Mouse (Mus musculus): ENCODE measurements around the gene Cers5. TPM values are rescaled to one million over a fixed set of nuclear protein-coding genes. Genes with fewer than 3 reads are reported as not detected.

The Cers5 gene
- total RNA-seq, 2 experiments from 2014 or later: 26.4 to 28.1 TPM

DNA sequence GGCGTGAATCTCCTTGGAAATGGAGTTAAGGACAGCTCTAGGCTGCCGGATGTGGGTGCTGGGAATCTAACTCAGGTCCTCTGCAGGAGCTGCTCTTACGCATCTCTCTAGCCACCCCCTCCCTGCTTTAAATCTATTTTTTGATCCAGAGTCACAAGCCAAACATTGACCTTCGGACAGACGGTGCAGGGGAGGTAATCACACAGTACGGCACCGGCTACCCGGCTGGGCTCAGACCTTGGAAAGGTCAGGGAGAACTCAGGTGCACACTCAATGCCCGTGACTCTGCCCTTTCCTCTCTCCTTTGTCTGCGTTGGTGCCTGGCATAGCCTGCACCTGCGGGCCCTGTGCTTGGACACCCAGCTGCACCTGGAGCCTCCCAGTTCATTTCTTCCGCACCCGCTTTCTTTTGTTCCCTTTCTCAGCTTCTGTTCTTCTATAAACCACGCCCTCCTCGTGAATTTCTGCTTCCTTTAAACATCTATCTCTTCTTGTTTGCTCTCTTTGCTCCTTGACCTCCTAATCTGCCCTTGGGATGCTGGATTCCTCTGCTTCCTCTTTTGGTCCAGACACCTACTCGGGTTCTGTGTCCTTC lies 19.6 kb upstream of the Cers5 start:
- intact Hi-C loops (cut with DNase I): no loop called here
- DNase-seq: no peak

DNA sequence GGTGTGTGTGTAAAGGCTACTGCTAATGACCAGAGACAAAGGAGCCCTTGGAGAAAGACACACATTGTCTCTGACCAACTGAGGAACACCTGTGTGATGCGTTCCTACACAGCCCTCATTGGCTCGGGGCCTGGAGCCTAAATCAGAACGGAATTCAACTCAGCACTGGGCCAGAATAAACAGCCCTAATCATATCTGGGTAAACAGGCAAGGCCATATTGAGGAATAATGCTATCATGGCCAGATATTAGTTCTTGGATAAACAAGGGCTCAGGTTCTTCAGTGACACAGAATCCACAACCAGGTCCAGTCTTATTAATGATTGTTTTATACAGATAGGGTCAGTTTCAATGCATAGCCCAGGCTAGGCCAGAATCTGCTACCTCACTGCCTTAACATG lies 18.3 kb upstream of the Cers5 start:
- intact Hi-C loops (cut with DNase I): no loop called here

DNA sequence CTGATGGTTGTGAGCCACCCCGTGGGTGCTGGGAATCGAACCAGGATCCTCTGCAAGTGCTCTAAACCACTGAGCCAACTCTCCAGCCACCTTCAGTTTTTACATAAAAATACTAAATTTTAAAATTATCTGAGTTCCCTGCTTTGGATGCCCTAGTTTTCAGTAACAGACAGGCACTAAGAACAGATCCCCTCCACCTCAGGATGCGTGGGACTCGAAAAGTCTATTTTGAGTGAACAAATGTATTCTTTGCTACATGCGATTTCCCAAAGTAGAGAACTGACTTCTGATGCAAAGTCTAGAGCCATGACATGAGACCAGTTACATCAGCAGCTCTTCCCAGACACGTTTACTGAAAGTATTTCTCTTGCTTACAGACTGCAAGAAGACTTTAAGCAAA lies 17.8 kb upstream of the Cers5 start:
- intact Hi-C loops (cut with DNase I): no loop called here

More for the DNA sequence above, 18.3 kb upstream of the Cers5 start:
- DNase-seq: no peak

DNA sequence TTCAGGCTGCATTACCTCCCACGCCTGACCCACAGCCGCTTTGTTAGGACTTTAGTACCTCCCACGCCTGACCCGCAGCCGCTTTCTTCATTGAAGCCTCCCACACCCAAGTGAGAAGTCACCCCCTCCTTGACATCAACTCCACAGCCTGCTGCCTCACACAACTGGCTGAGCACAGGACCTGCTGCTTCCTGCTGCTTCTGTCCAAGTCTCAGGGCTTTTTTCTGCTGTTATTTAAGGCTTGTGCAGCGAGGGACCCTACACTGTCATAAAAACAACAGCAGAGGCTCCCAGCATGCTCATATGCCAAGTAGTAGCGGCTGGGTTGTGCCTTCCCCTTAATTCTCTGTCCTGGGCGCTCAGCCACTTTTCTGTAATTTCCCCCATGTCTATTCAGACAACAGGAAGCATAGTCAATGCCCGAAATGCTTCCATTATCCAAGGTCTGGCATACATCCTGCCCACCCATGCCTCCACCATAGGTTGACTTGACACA lies 15.0 kb upstream of the Cers5 start:
- peak; percentile 31 to 42 for DNase-seq

More for the DNA sequence above, 17.8 kb upstream of the Cers5 start:
- no peak for DNase-seq

DNA sequence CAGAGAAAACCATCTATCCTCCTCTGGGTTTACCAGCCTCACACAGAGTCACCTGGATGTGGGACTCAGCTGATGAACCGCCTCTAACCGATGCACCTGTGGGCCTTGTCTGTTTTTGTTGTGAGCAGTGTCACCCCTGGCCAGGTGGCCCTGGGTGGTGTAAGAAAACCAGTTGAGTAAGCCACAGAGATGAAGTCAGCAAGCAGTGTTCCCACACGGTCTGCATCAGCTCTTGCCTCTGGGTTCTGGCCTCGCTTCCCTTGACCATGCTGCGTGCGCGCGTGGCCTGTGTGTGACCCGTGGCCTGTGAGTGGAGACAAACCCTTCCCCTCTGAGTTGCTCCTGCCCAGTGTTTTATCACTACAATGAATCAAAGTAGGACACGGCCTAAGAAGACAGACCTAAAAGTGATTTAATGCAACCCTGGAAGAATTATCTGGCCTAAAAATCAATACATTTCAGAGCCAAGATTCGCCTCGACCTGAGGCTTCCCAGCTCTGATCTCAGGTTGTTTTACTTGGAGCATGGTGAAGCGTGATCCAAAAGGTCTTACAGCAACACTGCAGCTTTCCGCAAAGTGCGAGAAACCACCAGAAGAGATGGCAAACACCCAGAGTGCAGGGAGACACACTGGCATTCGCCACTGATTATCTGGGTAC lies 6.1 kb upstream of the Cers5 start:
- DNase-seq: no peak
- intact Hi-C loops (cut with DNase I): loop anchor here (2.0 to 10.0 kb wide), 4 partner anchors 37 to 284 kb away; no protein-coding TSS in a partner anchor

More for the DNA sequence above, 15.0 kb upstream of the Cers5 start:
- intact Hi-C loops (cut with DNase I): no loop called here

DNA sequence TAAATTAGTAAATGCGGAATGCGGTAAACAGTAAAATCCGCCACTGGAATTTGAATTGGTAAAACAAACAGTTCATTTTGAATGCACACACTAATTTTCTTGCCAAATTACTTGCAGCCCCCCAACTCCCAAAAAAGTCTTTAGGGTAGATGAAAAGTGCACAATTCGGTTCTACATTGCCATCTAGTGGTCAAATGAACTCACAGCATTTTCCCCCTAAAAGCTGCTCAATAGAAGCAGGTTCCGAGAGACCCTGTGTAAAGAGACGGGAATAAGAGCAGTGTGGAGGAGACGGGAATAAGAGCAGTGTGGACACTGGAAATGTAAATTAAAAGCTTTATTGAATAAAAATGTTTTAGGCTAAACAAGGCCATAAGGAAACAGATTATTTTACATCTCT lies 5.5 kb upstream of the Cers5 start:
- peak; percentile 40 to 61 for DNase-seq
- intact Hi-C loops (cut with DNase I): loop anchor here (2.0 to 10.0 kb wide), 4 partner anchors 36 to 283 kb away; no protein-coding TSS in a partner anchor

DNA sequence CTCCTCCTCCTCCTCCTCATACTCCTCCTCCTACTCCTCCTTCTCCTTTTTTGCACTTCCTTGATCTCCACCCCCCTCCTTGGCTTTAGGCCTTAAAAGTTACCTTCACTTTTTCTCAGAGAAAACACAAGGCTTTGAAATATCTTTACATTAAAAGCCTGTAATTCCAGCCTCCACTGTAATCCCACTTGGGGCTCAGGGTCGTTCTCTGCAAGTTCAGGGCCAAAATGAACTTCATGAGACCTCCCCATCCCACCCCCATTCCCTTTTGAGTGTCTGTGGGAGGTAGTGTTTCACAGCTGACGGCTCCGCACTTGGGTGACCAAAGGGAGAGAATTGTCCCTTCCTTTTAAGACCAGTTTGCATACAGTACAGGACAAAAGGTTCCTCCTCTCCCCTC lies 240 bp upstream of the Cers5 start:
- DNase-seq: no peak
- intact Hi-C loops (cut with DNase I): loop anchor here (1.0 to 10.0 kb wide), 2 partner anchors 48 to 278 kb away; partner anchors contain the start of gene Cox14

DNA sequence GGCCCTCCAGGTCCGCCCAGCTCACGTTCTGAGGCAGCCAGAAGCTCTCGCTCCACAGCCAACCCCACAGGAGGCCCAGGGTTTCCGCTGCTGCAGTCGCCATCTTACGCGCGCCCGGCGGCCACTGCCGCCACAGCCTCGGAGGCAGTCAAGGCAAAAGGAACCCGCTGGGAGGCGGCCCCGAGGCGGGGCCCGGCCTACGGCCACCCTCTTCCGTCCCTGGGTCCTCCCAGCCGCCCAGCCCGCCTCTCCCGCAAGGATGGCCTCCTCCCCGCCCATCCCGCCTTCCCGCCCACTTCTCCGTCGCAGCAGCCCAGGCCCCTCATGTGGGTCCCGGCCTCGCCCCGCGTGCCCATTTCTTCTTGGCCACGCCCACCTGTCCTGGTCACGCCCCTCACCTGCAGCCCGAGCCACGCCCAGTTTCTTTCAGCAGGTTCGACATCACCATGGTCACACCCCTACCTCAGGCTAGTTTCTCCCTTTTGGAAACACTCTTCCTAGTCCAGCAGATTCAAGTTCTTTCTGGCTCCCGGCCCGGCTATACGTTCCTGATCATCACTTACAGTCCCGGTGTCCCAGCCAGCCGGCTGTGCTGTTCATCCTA lies 306 bp downstream of the Cers5 start:
- intact Hi-C loops (cut with DNase I): loop anchor here (1.0 to 10.0 kb wide), 2 partner anchors 47 to 278 kb away; partner anchors contain the start of gene Cox14
- DNase-seq: peak; percentile 89 to 91

DNA sequence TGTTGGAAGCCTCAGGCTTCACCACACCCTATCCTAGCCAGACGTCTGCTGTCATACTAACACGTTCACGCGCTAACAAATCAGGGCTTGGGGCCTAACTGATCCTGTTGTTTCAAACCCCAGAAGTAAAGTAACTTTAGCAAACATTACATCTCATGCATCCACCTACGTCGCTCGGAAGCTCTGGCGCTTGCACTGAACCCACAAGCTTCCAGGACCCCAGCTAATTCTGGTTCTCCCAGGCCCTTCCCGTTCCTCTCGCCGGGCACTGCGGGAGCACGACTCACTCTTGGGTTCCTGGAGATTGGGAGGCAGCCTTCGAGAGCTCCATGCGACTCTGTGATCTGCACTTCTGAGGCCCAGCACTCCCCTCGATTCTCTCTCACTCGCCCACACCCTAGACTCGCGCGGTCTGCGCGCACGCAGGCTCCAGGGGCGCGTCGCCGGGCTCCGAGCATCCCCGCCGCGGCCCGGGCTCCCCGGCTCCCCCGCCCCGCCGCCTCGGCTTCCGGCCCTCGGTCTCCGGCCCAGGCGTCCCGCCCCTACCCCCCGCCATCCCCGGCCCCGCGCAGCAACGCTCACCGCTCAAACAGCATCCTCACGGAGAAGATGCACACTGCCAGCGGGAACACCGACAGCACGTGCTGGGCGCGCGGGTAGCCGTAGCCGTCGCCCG lies 946 bp downstream of the Cers5 start:
- DNase-seq: peak; percentile 48 to 64
- intact Hi-C loops (cut with DNase I): loop anchor here (1.0 to 10.0 kb wide), 2 partner anchors 46 to 277 kb away; partner anchors contain the start of gene Cox14

DNA sequence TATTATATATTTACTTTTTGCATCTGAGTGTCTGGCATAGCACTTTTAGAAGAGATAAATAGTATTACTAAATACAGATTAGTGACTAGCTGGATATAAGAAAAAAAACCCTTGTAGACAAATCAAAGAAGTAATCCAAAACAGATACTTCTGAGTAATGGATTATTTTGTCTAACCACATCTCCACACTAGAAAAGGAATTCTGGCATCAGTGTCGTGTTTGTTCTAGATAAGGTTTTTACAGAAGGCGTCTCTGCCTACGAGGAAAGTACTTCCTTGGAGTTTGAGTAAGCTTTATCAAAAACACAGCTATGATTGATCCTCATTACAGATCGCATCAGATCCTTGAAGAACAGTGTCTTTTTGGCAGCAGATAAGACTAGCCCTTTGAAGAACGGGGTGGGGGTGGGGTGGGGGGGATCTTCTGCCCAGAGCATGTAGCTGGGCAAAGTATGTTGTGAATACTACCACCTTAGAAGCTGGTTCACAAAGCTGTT lies 1.6 kb downstream of the Cers5 start:
- intact Hi-C loops (cut with DNase I): loop anchor here (10.0 kb wide), 1 partner anchor 276 kb away; no protein-coding TSS in a partner anchor

DNA sequence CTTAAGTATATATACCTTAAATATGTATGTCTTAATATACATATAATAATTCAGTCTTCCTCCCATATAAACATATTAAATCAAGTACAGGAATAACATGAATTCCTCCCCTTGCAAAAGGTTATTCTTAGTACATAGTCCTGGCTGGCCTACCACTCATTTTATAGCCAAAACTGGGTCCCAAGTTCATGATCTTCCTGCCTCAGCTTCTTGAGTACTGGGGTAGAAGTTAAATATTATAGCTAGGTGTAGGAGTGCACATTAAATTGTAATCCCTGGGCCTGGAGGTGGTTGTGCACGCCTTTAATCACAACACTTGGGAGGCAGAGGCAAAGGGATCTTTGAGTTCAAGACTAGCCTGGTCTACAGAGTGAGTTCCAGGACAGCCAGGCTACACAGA lies 3.9 kb downstream of the Cers5 start:
- intact Hi-C loops (cut with DNase I): no loop called here
- no peak for DNase-seq

More for the DNA sequence above, 1.6 kb downstream of the Cers5 start:
- DNase-seq: no peak

DNA sequence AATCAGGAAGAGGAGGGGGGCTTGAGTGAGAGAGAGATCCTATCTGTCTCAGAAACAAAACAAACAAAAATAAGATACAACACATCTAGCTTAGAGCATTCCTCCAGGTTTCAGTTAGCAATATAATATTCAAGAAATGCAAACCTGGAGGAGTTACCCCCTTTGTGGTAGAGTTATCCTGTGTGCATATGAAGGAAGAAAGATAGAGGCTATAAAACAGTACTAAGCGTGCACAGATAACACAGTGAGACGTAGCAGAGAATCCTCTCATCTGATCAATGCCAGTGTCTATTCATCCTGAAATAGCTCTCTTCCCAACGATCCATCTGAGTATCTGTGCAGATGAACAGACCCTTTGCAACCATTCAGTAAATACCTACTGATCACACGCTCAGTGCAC lies 5.2 kb downstream of the Cers5 start:
- DNase-seq: no peak
- intact Hi-C loops (cut with DNase I): no loop called here

DNA sequence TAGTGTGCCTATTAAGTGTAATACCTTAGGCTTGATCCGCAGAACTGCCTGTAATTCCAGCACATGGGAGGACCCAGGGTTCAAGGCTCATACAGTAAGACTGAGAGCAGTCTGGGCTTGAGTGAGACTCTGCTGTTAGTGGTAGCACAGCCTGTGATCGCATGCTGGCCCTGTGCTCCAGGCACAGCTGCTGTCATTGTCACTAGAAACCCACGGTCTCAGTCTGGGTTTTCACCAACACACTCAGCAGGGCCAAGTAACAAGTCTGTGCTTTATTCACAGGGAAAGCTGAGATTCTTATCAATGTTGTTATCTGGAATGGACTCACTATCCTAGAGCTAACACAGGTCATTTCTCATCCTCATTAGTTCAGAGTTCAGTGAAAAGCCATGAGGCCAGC lies 18.5 kb downstream of the Cers5 start:
- intact Hi-C loops (cut with DNase I): no loop called here
- DNase-seq: no peak

DNA sequence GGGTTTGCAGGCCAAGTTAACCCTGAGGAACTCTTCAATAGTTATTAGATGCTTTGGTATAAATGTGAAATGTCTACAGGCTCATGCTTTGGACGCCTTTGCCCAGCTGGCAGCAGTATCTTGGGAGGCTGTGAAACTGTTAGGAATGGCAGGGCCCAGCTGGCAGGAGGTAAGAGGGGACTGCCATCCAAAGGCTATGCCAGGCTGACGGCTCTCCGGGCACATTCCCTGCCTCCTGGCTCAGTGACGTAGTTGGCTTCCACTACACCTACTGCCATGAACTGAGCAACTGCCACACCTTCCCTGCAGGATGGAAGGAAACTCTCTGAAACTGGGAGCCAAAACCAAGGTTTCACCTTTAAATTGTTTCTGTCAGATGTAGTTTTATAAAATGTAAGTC lies 32.5 kb downstream of the Cers5 start:
- DNase-seq: no peak
- intact Hi-C loops (cut with DNase I): loop anchor here (5.0 kb wide), 1 partner anchor 37 kb away; no protein-coding TSS in a partner anchor

DNA sequence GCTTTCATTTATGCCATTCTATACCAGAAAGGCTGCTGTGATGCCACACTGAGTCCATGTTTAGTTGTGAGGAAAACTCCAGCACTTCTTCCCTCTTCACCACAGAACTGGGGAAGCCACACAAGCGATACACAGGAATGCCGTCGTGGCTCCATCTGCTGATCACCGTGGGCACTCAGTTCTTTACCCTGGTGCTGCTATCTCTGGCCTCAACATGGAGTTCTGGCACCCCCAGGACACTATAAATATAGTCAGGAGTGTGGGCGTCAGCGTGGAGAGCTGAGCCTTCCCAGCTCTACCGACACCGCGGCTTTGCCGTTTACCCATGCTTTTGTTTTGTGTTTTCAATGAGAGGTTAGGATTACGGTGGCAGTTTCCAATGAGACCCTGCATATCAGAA lies 36.0 kb downstream of the Cers5 start:
- intact Hi-C loops (cut with DNase I): no loop called here
- peak in 1 of 2 experiments; percentile 23 for DNase-seq

DNA sequence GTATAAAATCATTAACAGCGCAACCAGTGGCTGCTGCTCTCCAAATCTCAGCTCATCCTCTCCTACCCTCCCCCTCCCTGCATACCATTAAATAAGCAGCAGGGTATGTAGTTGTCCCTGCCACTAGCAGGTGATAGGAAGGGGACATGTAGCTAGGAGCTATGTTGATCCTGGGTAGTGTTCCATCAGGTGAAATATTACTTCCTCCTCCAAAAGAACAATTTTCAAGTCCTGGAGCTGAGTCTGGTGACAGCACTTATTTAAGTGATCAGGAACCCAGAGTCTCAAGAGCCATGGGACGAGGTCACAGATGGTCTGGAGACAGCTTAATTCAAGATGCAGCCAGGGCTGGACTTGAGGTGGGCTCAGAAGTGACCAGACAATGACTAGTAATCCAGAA lies 37.1 kb downstream of the Cers5 start:
- peak; percentile 100 for DNase-seq
- intact Hi-C loops (cut with DNase I): no loop called here

DNA sequence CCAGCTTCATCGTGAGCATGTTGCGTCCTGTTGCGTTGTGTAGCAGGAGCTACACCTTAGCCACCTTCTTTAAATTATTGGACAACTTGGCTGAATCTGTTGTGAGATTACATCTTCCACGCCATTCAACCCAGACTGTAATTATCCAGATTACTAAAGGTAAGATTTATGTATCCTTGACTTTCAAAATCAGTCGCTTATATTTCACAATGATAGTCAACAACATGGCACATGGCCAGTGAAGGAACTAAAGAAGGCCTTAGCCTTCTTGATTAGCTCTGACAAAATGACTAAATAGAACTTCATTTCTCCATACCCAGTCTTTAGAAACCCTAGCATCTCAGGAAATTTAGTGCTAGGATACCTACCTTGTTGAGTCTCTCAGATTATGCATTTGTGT lies 39.5 kb downstream of the Cers5 start:
- no peak for DNase-seq
- intact Hi-C loops (cut with DNase I): no loop called here

DNA sequence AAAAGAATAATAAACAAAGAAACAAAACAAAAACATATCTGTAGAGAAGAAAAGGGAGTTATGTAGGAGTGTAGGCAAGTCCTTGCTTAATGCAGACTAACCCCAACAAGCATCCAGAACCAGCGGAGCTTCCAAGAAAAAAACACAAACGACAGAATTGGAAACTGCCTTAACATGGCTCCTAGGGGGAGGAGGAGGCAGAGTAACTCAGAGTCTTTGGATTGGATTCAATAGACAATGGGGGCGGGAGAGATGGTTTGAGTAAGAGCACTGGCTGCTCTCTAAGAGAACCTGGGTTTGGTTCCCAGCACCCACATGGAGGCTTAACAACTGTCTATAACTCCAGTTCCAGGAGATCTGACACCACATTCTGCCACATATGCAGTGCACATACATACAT lies 41.0 kb downstream of the Cers5 start:
- no peak for DNase-seq
- intact Hi-C loops (cut with DNase I): no loop called here

DNA sequence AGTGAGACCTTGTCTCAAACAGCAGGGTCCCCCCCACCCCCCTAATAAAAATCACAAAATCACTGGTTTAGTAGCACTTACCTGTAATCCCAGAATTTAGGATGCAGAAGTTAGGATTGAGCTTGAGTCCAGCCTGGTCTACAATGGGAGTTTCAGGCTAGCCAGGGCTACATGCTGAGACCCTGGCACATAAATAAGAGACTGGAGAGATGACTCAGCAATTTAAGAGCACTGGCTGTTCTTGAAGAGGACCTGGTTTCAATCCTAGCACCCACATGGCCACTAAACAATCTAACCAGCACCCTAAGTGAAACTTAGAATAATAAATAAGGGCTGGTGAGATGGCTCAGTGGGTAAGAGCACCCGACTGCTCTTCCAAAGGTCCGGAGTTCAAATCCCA lies 41.5 kb downstream of the Cers5 start:
- no peak for DNase-seq
- intact Hi-C loops (cut with DNase I): no loop called here

DNA sequence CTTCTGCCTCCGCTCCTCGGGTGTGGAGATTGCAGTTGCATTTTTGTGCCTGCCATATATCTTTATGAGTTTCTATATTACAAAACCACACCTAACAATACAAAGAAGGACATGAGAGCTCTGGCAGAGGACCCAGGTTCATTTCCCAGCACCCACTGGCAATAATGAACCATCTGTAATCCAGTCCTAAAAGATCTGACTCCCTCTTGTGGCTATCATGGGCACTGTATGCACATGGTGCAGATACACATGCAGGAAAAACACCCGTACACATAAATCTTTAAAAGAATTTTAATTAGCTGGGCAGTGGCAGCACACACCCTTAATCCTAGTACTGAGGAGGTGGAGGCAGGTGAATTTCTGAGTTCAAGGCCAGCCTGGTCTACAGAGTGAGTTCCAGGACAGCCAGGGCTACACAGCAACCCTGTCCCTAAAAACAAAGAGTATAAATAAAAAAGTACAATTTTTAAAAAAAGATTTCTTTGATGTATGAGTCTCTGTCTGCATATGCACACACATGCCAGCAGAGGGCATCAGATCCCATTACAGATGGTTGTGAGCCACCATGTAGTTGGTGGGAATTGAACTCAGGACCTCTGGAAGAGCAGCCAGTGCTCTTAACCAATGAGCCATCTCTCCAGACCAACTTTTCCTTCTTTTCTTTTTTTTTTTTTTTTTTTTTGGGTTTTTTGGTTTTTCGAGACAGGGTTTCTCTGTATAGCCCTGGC lies 43.5 kb downstream of the Cers5 start:
- intact Hi-C loops (cut with DNase I): no loop called here
- no peak for DNase-seq

Measured in heart, postnatal 10 days (tissue).